Mouse (Mus musculus) E14TG2a.4 (cell line): ENCODE measurements around the gene Syf2.

Source experiments
- H3K27me3 ChIP-seq: 2 replicates; pipeline ENCODE4 v1.6.1; 2014; ENCODE audit warnings: low read length, control low read depth; ENCODE audit not compliant: insufficient read depth
- H3K36me3 ChIP-seq: 2 replicates; pipeline ENCODE4 v1.6.1; 2014; ENCODE audit warnings: low read length, control low read depth; ENCODE audit not compliant: insufficient read depth
- H3K4me1 ChIP-seq: replicated peaks from 2 replicates; pipeline ENCODE4 v1.6.1; 2014; ENCODE audit warnings: low read depth, low read length, control low read depth
- H3K4me3 ChIP-seq: replicated peaks from 2 replicates; pipeline ENCODE4 v1.5.1; 2014; ENCODE audit warnings: mild to moderate bottlenecking, low read length
- H3K9me3 ChIP-seq: 2 replicates; pipeline ENCODE4 v1.6.1; 2014; ENCODE audit warnings: low read length, control low read depth
- CTCF ChIP-seq: conservative IDR thresholded peaks from 2 replicates; pipeline ENCODE4 v1.5.1; 2014; ENCODE audit warnings: low read length
- NANOG ChIP-seq: IDR thresholded peaks from 2 replicates; pipeline ENCODE4 v1.6.1; 2014; ENCODE audit warnings: borderline replicate concordance, low read length, mixed read lengths
- POU5F1 ChIP-seq: IDR thresholded peaks from 2 replicates; pipeline ENCODE4 v1.6.1; 2014; ENCODE audit warnings: low read length, borderline replicate concordance

The Syf2 gene

DNA sequence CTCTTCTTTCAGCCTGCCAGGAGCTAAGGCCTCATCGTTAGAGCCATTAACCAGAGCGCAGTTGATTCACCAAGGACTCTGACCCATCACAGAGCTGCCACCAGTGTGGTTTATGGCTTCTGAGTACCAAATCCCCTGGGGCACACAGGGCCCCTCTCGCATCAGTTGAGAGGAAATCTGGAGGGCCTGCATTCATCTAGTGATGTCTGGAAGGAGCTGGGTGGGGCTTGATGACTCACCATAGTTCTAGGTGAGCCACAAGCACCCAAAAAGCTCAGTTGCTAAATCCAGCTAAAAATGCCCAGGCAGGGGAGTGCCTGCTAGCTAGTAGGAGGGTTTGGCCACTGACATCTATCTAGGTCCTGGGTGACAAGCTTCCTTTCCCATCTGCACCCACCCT lies 25.1 kb downstream of the Syf2 start:
- Histone ChIP-seq H3K4me1 (peaks cover 30% of the 10 kb centered on the region), H3K36me3 (no peaks in the 10 kb centered on the region), H3K27me3 (peaks cover 47% of the 10 kb centered on the region), H3K9me3 (no peaks in the 10 kb centered on the region), H3K4me3 (no peak overlapping the region)
- TF ChIP-seq CTCF (no peak), POU5F1 (no peak), NANOG (no peak)

DNA sequence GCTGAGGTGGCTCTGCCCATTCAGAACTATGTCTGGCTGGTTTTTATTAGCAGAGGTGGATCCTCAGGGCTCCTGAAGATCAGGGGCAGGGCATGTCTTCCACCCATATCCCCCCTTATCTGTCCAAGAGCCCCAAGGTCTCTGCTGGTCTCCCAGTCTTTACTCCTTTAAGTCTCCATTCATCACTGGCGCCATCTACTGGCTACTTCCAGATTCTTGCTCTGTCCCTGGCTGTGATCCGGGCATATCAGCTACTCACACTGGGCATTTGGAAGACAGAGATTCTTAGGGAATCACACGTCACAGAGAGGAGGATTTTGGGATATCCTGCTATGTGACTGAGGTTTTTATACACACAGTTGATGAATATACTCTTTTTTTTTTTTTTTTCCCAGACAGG lies 25.6 kb downstream of the Syf2 start:
- Histone ChIP-seq H3K4me3 (no peak overlapping the region), H3K36me3 (no peaks in the 10 kb centered on the region), H3K4me1 (peaks cover 30% of the 10 kb centered on the region), H3K9me3 (no peaks in the 10 kb centered on the region), H3K27me3 (peaks cover 51% of the 10 kb centered on the region)
- peak; percentile 73 for TF ChIP-seq CTCF
- TF ChIP-seq POU5F1 = no peak

DNA sequence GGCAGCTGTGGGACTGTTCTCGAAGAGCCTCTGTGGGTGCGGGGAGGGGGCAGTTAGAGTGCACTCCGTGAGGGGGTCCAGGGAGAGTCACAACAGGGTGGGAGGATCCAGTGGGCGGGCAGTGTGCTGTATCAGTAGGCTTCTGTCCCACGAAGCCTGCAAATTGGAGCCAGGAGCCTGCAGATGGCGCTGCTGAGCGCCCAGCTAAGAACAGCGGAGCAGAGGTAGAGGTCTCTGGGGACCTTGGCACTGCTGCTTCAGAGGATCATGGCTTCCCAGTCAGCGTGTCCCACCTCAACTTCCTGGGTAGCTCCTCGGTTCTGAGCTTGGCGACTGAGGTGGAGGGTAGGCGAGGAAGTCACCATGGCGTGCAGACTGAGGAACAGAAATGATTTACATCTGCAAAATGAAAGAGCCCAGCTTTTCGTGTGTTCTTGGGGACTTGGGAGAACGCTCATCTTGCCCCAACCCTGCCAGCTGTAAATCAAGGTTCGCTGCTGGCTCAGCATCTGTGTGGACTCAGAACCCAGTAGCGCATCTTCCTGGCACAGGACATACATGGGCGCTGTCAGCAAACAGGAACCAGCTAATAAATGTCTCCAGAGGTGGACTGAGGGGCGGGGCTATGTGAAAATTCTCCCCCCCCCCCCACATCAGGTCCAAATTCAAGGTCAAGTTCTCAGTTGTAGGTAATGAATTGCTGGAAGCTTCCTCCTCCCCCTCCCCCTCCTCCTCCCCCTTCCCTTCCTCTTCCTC lies 32.5 kb downstream of the Syf2 start:
- Histone ChIP-seq H3K9me3 (no peaks in the 10 kb centered on the region), H3K4me3 (peak overlapping the region; percentile 46), H3K4me1 (peaks cover 15% of the 10 kb centered on the region), H3K27me3 (peaks cover 53% of the 10 kb centered on the region), H3K36me3 (no peaks in the 10 kb centered on the region)
- TF ChIP-seq NANOG = no peak
- peak; percentile 87 for TF ChIP-seq CTCF

DNA sequence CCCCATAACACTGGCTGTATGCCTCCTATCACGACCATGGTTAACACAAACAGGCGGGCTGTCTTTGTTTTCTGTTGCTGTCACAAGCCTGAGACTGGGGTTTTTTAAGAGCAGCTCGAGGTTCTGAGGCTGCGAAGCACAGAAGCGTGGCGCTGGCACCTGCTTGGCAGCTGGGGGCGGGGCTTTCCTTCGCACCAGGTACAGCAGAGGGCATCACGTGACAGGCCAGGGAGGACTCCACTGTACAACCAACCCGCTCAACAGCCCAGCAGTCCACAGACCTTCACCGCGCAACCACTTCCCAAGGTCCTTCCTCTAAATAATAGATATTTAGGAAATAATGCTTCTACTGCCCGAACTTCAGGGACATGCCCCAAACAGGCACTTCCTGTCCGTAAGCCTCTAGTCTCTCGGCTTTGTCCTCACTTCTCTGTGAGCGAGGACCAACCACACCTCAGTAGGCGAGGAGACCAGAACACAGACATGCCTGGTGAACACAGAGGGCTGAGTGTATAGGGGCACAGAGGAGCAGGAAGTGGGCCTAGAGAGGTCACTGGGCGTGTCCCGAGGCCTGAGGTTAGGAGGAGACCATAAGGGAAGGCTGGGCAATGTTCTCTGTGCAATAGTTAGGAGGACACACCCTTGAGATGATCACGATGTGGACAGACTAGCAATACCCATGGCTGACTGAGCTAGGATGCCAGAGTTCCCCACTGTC lies 37.3 kb downstream of the Syf2 start:
- peak overlapping the region; percentile 37; the same call in 1 of the 2 replicates for H3K4me3 ChIP-seq
- no peaks in the 10 kb centered on the region for H3K36me3 ChIP-seq
- H3K27me3 ChIP-seq = peaks cover 71% of the 10 kb centered on the region
- H3K4me1 ChIP-seq = peaks cover 21% of the 10 kb centered on the region
- TF ChIP-seq NANOG (no peak), POU5F1 (no peak), CTCF (no peak)
- no peaks in the 10 kb centered on the region for H3K9me3 ChIP-seq

DNA sequence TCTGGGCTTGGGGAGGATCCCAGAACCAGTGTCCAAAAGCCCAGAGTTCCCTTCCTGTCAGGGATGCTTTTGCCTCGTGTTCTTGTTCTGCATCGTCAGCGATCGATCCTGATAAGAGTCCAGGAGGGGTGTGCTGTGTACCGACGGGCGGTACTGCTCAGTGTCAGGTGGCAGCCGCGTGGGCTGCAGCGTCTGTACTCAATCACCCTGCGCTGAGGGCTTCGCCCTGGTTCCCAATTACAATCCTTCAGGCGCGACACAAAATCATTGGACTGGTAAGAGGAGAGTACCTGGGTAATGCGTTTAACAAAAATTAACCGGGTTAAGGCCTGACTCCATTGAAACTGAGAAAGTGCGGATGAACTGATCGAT lies 37.9 kb downstream of the Syf2 start:
- 0 out of 2 replicates have a peak, but pooled peaks cover 5% of the 10 kb centered on the region for H3K9me3 ChIP-seq
- H3K4me3 ChIP-seq = peak overlapping the region; percentile 37; the same call in 1 of the 2 replicates
- no peaks in the 10 kb centered on the region for H3K36me3 ChIP-seq
- H3K4me1 ChIP-seq = peaks cover 17% of the 10 kb centered on the region
- TF ChIP-seq CTCF (no peak), NANOG (no peak), POU5F1 (no peak)
- peaks cover 74% of the 10 kb centered on the region for H3K27me3 ChIP-seq

DNA sequence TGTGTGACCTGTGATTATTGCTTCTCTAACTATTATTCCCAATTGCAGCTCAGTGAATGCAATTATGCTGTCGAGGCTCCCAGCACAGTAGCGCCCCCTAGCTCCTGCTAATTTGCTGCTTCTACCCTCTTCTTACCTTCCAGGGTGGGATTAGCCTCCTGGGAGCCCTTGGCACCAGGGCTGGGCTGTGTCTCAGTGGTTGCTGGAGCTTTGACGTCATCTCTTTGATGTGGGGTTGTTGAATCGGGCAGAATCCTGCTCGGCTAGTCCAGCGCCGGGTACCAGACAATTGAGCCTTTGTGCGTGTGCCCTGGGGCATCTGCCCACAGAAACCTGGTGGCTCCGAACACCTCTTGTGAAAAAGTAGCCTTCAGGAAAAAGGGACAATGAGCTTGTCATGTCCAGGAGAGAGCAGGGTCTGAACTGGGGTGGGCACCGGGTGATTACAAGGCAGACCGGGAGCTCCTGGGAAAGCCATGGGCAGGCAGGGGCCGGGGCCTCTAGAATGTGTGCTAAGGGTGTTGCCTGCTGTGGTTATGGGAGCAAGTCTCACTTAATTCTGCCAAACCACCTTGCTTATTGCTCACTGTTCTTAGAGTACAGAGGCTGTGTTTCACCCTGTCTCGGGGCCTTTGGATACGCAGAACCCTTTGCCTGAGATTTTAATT lies 44.7 kb downstream of the Syf2 start:
- peaks cover 22% of the 10 kb centered on the region for H3K4me1 ChIP-seq
- no peak overlapping the region for H3K4me3 ChIP-seq
- H3K36me3 ChIP-seq = no peaks in the 10 kb centered on the region
- peaks cover 25% of the 10 kb centered on the region for H3K27me3 ChIP-seq
- 0 out of 2 replicates have a peak, but pooled peaks cover 5% of the 10 kb centered on the region for H3K9me3 ChIP-seq
- TF ChIP-seq NANOG (no peak), CTCF (peak; percentile 83), POU5F1 (no peak)

DNA sequence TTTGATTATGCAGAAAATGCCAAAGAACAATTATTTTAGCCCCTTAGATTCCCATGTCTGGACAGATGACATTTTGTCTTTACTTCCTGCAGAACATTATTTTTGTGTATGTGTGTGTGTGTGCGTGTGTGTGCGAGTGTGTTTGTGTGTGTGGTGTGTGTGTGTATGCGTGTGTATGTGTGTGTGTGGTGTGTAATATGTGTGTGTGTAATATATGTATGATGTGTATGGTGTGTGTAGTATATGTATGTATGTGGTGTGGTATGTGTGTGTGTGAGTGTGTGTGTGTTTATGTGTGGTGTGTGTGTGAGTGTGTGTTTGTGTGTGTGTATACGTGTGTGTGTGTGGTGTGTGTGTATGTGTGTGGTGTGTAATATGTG lies 45.2 kb downstream of the Syf2 start:
- no peak overlapping the region for H3K4me3 ChIP-seq
- peaks cover 19% of the 10 kb centered on the region for H3K27me3 ChIP-seq
- H3K4me1 ChIP-seq = peaks cover 27% of the 10 kb centered on the region
- TF ChIP-seq NANOG (no peak), CTCF (no peak), POU5F1 (no peak)
- no peaks in the 10 kb centered on the region for H3K36me3 ChIP-seq
- H3K9me3 ChIP-seq = 0 out of 2 replicates have a peak, but pooled peaks cover 5% of the 10 kb centered on the region

DNA sequence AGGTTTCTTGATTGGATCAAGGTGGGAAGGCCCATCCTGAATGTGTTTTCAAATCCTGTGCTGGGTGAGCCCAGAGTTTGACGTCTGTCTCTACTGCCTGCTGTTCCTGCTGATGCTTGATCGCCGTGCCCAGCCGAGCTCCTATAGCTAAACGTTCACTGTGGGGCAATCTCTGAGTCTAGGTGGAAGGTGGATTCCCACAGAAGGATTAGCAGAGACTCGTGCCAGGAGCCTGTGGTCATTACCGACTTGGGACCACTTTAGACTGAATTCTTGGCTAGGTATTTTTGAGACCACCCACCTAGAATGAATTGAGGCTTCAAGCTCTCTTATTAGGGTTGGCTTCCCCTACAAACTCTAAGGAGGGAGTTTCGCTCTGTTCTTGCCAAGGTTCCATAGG lies 48.2 kb downstream of the Syf2 start:
- Histone ChIP-seq H3K4me3 (no peak overlapping the region), H3K27me3 (no peaks in the 10 kb centered on the region), H3K36me3 (no peaks in the 10 kb centered on the region), H3K4me1 (peaks cover 56% of the 10 kb centered on the region), H3K9me3 (no peaks in the 10 kb centered on the region)
- no peak for TF ChIP-seq POU5F1
- no peak for TF ChIP-seq NANOG
- no peak for TF ChIP-seq CTCF

DNA sequence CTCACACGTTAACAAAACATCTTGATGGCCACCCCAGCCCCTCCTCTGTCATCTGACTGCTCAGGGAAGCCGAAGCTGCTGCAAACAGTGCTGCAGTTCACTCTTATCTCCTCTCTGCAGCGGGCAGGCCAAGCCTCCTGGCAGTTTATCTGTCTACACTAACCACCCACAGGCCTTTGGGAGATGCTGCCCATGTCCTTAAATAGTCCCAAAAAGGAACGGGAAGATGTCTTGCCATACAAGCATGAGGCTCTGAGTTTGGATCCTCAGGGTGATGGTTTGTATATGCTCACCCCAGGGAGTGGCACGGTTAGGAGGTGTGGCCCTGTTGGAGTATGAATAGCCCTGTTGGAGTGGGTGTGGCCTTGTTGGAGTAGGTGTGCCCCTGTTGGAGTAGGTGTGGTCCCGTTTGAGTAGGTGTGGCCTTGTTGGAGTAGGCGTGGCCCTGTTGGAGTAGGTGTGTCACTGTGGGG lies 51.3 kb downstream of the Syf2 start:
- no peaks in the 10 kb centered on the region for H3K36me3 ChIP-seq
- peaks cover 78% of the 10 kb centered on the region for H3K4me1 ChIP-seq
- H3K9me3 ChIP-seq = no peaks in the 10 kb centered on the region
- 0 out of 2 replicates have a peak overlapping the region, but pooled peaks have one; percentile 10 for H3K4me3 ChIP-seq
- TF ChIP-seq CTCF (no peak), POU5F1 (no peak), NANOG (no peak)
- no peaks in the 10 kb centered on the region for H3K27me3 ChIP-seq
